Mouse (Mus musculus): ENCODE results near the gene Olfr1378. TPM values are rescaled to one million over a fixed set of nuclear protein-coding genes. Genes with fewer than 3 reads are reported as not detected.
A peak's percentile ranks its signal among the peaks of the same experiment; 100 is the strongest.

The Olfr1378 gene
- total RNA-seq (2021), result not detected
- long read RNA-seq, experiment 1, result 0 reads
- long read RNA-seq, experiment 2, result 0 reads

DNA sequence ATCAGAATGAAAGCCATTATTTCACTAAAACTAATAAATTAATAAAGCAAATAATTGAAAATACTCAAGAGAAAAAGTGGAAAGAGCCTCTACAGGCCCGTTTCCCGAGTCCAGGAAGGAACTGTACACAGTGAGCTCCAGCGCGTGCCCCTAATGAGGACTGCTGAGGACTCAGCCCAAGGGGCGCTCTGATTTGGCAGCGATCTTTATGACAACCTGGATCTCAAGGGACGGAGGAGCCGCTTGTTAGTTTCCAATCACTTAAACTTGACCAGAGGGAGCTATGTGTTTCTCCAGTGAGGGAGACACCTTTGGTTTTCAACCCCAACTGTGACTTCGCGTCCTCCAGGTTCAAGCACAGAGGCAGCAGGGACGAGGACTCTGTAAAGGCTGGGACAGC lies at the start of gene Olfr1378:
Olfr1378 (plus strand) TSS at position 301 of the 400 bp plus-strand sequence.
- DNase-seq, result no peak

DNA sequence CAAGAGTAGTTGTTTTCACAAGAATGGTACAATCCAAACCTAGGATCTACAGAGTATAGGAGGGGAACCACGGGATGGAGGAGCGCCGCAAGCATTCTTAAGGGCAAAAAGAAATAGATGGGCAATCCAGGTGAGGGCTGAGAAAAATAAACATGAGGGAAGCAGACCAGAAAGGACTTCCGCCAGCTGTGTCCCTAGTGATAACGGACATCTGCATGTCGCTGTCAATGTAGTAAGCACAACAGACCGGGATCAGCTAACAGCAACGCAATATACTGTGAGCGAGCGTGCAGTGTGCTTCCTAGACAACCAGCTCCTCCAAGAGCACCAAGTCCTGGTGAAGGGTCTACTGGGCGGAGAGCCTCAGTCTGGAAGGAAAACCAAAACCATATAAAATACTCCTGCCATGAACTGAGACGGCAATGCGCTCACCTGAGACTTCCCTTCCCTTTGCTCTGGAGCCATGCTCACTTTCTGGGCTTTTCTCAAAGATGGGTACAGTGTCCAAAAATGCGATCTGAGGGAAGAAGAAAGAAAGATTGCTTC lies 35.8 kb upstream of the Olfr1378 start:
- no peak for DNase-seq

DNA sequence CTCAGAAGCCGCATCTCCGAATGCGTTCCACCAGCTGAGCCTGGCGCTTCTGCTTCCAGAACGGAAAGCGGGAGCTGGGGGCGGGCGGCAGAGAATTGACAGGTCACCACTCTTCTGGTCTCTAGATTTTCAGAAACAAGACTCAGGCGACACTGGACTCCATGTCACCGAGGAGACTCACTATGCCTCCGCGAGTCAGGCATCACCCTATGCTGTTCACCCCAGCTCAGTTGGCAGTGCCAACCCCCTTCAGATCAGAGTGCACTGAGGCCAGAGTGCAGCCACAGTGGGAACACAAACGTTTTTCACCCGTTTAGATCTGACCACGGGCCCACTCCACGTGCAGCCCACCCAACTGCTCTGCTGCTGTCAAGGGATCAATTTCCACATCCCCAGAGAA lies 35.3 kb upstream of the Olfr1378 start:
- DNase-seq, result peak in 1 of 2 experiments; percentile 22

GRCm38 (mm10) chr11:50931451-50931866 lies 34.9 kb upstream of the Olfr1378 start, which contains the start of gene Zfp354b:
Gene Zfp354b (minus strand): TSS chr11:50931633.
- DNase-seq, result peak; percentile 83 to 91

GRCm38 (mm10) chr11:50932040-50932439 lies 34.3 kb upstream of the Olfr1378 start:
- no peak for DNase-seq

GRCm38 (mm10) chr11:50938435-50938834 lies 27.9 kb upstream of the Olfr1378 start:
- no peak for DNase-seq

GRCm38 (mm10) chr11:50939621-50940366 lies 26.5 kb upstream of the Olfr1378 start:
- peak; percentile 16 to 23 for DNase-seq

GRCm38 (mm10) chr11:50942386-50942785 lies 23.9 kb upstream of the Olfr1378 start:
- DNase-seq, result no peak

- DNase-seq, result no peak
Measured at GRCm38 (mm10) chr11:50943506-50943905, 22.8 kb upstream of the Olfr1378 start, which contains the start of gene 4933414I15Rik. Gene 4933414I15Rik (minus strand): TSS chr11:50943765.

GRCm38 (mm10) chr11:50952290-50952689 lies 14.0 kb upstream of the Olfr1378 start:
- DNase-seq, result peak; percentile 36 to 43

DNA sequence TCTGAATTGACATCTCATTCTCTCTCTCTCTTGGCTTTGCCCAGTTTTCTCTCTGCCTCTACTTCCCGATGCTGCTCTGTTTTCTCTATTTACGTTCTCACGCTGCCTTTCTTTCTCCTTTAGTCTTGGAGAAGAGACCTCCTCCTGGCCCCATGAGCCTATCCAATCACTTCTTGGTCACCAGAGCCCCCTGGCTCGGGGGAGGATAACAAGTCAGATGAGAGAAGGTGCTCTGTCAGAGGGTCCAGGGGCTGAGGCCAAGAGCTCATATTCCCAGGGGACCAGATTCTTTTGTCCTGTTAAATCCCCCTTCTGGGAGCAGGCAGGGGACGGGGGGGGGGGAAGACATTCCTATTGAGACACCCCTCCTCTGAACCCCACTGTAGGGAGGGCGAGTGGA lies 12.7 kb upstream of the Olfr1378 start, which contains the start of gene Prop1:
Prop1 (minus strand) TSS at position 101 of the 400 bp plus-strand sequence.
- no peak for DNase-seq

- DNase-seq, result no peak
Measured at GRCm38 (mm10) chr11:50964886-50965285, 1.4 kb upstream of the Olfr1378 start.

DNA sequence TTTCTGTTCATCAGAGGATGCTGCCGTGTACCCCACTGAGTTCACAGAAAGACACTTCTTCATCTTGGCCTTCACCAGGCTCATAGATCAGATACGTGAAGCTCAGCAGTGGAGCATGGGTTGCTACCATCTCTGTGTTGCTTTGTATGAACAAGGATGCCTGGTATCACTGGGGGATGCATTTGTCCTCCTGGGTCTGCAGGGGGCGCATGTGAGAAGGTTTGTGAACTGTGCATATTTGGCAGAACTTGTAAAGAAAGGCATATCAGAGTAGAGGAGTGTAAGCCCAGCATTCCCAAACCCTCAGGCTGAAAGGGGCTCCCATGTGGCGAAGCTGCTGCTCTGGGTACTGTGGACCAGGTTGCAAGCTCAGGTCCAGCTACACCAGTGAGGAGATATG lies 10.9 kb downstream of the Olfr1378 start:
- peak; percentile 53 to 70 for DNase-seq

DNA sequence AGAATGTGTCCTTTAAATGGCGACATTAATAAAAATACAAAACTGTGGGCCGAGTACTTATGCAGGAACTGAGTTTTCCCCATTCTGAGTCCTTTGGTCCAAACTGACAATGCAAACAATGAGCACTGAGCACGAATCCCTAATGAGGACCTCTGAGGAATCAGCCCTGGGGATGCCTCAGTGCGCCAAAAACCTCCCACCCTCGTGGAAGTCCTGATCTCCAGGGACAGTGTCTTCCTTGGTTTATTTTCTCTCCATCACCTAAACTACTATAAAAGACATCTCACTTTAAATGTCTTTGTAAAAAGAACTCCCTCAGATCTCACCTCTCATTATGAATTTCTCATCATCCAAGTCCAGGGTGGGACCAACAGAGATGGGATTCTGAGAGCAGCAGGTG lies 15.3 kb downstream of the Olfr1378 start, which contains the start of gene Olfr1377:
Olfr1377 (plus strand) TSS at position 301 of the 400 bp plus-strand sequence.
- no peak for DNase-seq

DNA sequence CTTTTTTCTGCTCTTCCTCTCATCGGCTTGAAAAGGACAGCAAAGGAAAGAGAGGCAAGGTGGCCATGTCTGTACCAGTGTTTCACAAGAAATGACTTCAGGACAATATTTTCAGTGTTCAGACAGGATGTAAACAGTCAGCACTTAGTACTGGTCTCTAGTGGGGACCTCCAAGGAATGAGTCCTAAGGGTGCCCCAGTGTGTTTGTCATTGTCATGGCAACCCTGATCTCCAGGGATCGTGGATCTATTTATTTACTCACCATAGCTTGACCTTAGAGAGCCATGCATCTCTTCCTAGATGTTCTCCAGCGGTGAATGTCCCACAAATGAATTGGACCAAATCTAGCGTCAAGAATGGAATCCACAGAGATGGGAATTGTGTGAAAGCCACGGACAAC lies 37.0 kb downstream of the Olfr1378 start, which contains the start of gene Olfr51:
Olfr51 (plus strand) TSS at position 301 of the 400 bp plus-strand sequence.
- no peak for DNase-seq

- peak; percentile 88 to 95 for DNase-seq
Measured at GRCm38 (mm10) chr11:51011821-51012220, 45.5 kb downstream of the Olfr1378 start.

DNA sequence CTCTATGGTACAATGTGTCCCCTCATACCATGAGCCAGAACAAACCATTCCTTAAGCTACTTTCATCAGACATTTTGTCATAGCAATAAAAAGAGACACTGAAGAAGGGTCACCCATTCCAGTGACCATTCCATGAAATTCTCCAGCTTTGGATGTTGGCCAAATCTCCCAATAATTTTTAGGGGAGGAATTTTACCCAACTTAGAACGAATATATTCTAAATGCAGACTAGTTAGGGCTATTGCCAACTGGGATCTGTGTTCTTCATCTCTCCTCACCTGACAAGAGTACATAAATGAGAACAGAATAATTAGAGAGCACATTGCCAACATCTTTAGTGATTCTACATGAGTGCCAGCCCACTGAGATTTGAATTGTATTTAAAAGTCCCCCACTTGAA lies 47.6 kb downstream of the Olfr1378 start, which contains the start of gene Olfr54:
Olfr54 (plus strand) TSS at position 301 of the 400 bp plus-strand sequence.
- no peak for DNase-seq

DNA sequence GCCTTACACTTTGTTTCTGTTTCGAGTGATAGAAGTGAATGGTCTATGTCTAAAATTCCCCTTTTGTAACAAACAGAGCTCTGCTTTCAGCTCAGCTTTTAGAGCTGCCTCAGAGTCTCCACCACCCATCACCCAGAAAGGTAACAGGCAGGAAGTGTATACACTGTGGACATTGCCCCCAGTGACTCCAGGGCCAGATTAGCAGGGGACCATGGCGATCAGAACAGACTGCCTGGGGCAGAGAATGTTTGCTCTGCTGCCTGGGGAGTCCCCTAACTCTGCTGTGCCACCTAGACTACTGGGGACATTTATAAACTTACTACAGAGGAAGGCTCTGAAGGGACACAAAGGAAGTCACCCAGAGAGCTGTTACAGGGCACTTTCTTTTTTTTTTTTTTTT lies 50.0 kb downstream of the Olfr1378 start:
- DNase-seq, result no peak

Other genes with a start within 250 kb of the Olfr1378 start
- 1 to 10 TPM; 4.0 to 6.2 TPM for gene Zfp354c, start 138.8 kb upstream of the Olfr1378 start, total RNA-seq (2021)
- gene Zfp879, start 125.0 kb upstream of the Olfr1378 start, total RNA-seq (2021), result under 1 TPM; 0.56 to 0.69 TPM
- gene Grm6, start 115.8 kb upstream of the Olfr1378 start, total RNA-seq (2021), result not detected
- 1 to 10 TPM; 2.5 to 3.4 TPM for gene Zfp454, start 78.9 kb upstream of the Olfr1378 start, total RNA-seq (2021)
- gene Zfp2, start 50.4 kb upstream of the Olfr1378 start, total RNA-seq (2021), result 1 to 10 TPM; 5.6 to 9.3 TPM
- 1 to 10 TPM; 2.8 TPM for gene Zfp354b, start 34.9 kb upstream of the Olfr1378 start, total RNA-seq (2021)
- not detected for gene 4933414I15Rik, start 22.8 kb upstream of the Olfr1378 start, total RNA-seq (2021)
- gene Prop1, start 12.8 kb upstream of the Olfr1378 start, total RNA-seq (2021), result not detected
- gene Olfr1377, start 15.4 kb downstream of the Olfr1378 start, total RNA-seq (2021), result not detected
- not detected for gene Olfr51, start 37.1 kb downstream of the Olfr1378 start, total RNA-seq (2021)
- gene Olfr54, start 47.7 kb downstream of the Olfr1378 start, total RNA-seq (2021), result under 1 TPM; 0.33 to 0.76 TPM
- gene Olfr1375, start 81.6 kb downstream of the Olfr1378 start, total RNA-seq (2021), result not detected
- 1 to 10 TPM; 4.8 to 6.4 TPM for gene Zfp354a, start 92.7 kb downstream of the Olfr1378 start, total RNA-seq (2021)